Mouse (Mus musculus) myocyte (in vitro differentiated cells): ENCODE measurements around the gene Zhx3.

Experiments used
- E2F4 ChIP-seq: IDR thresholded peaks from one replicate; pipeline ENCODE4 v1.6.1; 2011; ENCODE audit warnings: mild to moderate bottlenecking, control low read depth, moderate library complexity; ENCODE audit not compliant: insufficient read depth
- MYOG ChIP-seq, 3 experiments: IDR thresholded peaks; one replicate each; pipeline ENCODE4 v1.6.1; 2011; ENCODE audit warnings: control low read depth in 2 of 3, low read depth in 2 of 3, mild to moderate bottlenecking in 2 of 3; ENCODE audit not compliant: insufficient read length in 2 of 3, control insufficient read depth in 1 of 3, insufficient read depth in 1 of 3
- POLR2A ChIP-seq: IDR thresholded peaks from one replicate; pipeline ENCODE4 v1.6.1; 2011; ENCODE audit warnings: low read depth, mild to moderate bottlenecking, control low read depth, moderate library complexity; ENCODE audit not compliant: insufficient read length
- TCF12 ChIP-seq: IDR thresholded peaks from one replicate; pipeline ENCODE4 v1.6.1; 2011; ENCODE audit warnings: mild to moderate bottlenecking, control low read depth; ENCODE audit not compliant: poor library complexity, insufficient read depth, severe bottlenecking
- USF1 ChIP-seq: IDR thresholded peaks from one replicate; pipeline ENCODE4 v1.6.1; 2011; ENCODE audit warnings: low read depth, mild to moderate bottlenecking, control low read depth, moderate library complexity

- no peak for TF ChIP-seq USF1
- no peak for TF ChIP-seq TCF12
- no peak for TF ChIP-seq E2F4
- TF ChIP-seq MYOG (IDR thresholded peaks at IDR 0.05; ENCODE audit: control insufficient read depth in 1 of 3, insufficient read depth in 1 of 3, insufficient read length in 2 of 3, low read depth in 2 of 3): no peak
- no peak for TF ChIP-seq POLR2A
These were observed 29.0 kb upstream of the Zhx3 start for GRCm38 (mm10) chr2:160901656-160902412.
